Mouse (Mus musculus): ENCODE data around the gene Ccndbp1. TPM values are rescaled to one million over a fixed set of nuclear protein-coding genes. Genes with fewer than 3 reads are reported as not detected.
"Not testable (repeated sequence)": the region's sequence is repeated elsewhere in the genome, so short reads cannot be mapped to it uniquely, and the experiment has no call there.

The Ccndbp1 gene
- total RNA-seq, 2 experiments from 2014 or later, result 63.0 to 64.6 TPM

- not testable (repeated sequence) for DNase-seq (ENCODE audit: low spot score in 2 of 2)
Observed at GRCm38 (mm10) chr2:120996607-120997006, 11.6 kb upstream of the Ccndbp1 start.

GRCm38 (mm10) chr2:120998863-120999262 is 9.3 kb upstream of the Ccndbp1 start:
- DNase-seq (ENCODE audit: low spot score in 2 of 2), result no peak

- DNase-seq (ENCODE audit: low spot score in 2 of 2), result no peak
Observed at GRCm38 (mm10) chr2:121003586-121003985, 4.6 kb upstream of the Ccndbp1 start.

- DNase-seq (ENCODE audit: low spot score in 2 of 2), result no peak
Observed at GRCm38 (mm10) chr2:121004018-121004811, 4.0 kb upstream of the Ccndbp1 start.

- no peak for DNase-seq (ENCODE audit: low spot score in 2 of 2)
Observed at GRCm38 (mm10) chr2:121006986-121007385, 1.2 kb upstream of the Ccndbp1 start.

GRCm38 (mm10) chr2:121008664-121009007 is 433 bp downstream of the Ccndbp1 start:
- DNase-seq (ENCODE audit: low spot score in 2 of 2), result no peak

- no peak for DNase-seq (ENCODE audit: low spot score in 2 of 2)
Observed at GRCm38 (mm10) chr2:121009071-121009677, 971 bp downstream of the Ccndbp1 start.

- DNase-seq (ENCODE audit: low spot score in 2 of 2), result no peak
Observed at GRCm38 (mm10) chr2:121012676-121013075, 4.5 kb downstream of the Ccndbp1 start.

GRCm38 (mm10) chr2:121015507-121015906 is 7.3 kb downstream of the Ccndbp1 start:
- DNase-seq (ENCODE audit: low spot score in 2 of 2), result no peak

GRCm38 (mm10) chr2:121016226-121016625 is 8.0 kb downstream of the Ccndbp1 start:
- no peak for DNase-seq (ENCODE audit: low spot score in 2 of 2)

- DNase-seq (ENCODE audit: low spot score in 2 of 2), result no peak
Observed at GRCm38 (mm10) chr2:121017151-121017550, 8.9 kb downstream of the Ccndbp1 start.

GRCm38 (mm10) chr2:121022918-121023317 is 14.7 kb downstream of the Ccndbp1 start:
- DNase-seq (ENCODE audit: low spot score in 2 of 2), result no peak

- DNase-seq (ENCODE audit: low spot score in 2 of 2), result no peak
Observed at GRCm38 (mm10) chr2:121036733-121037341, 28.6 kb downstream of the Ccndbp1 start, which contains the start of gene Epb42. Gene Epb42 (minus strand): TSS chr2:121037072.

GRCm38 (mm10) chr2:121038851-121039250 is 30.6 kb downstream of the Ccndbp1 start:
- DNase-seq (ENCODE audit: low spot score in 2 of 2), result not testable (repeated sequence)

- no peak for DNase-seq (ENCODE audit: low spot score in 2 of 2)
Observed at GRCm38 (mm10) chr2:121039382-121039781, 31.2 kb downstream of the Ccndbp1 start.

GRCm38 (mm10) chr2:121041098-121041497 is 32.9 kb downstream of the Ccndbp1 start:
- peak; percentile 17 to 25 for DNase-seq (ENCODE audit: low spot score in 2 of 2)

- no peak for DNase-seq (ENCODE audit: low spot score in 2 of 2)
Observed at GRCm38 (mm10) chr2:121045653-121046052, 37.5 kb downstream of the Ccndbp1 start.

GRCm38 (mm10) chr2:121052176-121052575 is 44.0 kb downstream of the Ccndbp1 start:
- DNase-seq (ENCODE audit: low spot score in 2 of 2), result no peak

GRCm38 (mm10) chr2:121054060-121054459 is 45.9 kb downstream of the Ccndbp1 start:
- no peak for DNase-seq (ENCODE audit: low spot score in 2 of 2)

GRCm38 (mm10) chr2:121055915-121056314 is 47.7 kb downstream of the Ccndbp1 start:
- DNase-seq (ENCODE audit: low spot score in 2 of 2), result no peak

GRCm38 (mm10) chr2:121057997-121058396 is 49.8 kb downstream of the Ccndbp1 start:
- DNase-seq (ENCODE audit: low spot score in 2 of 2), result no peak

- DNase-seq (ENCODE audit: low spot score in 2 of 2), result no peak
Observed at GRCm38 (mm10) chr2:121061315-121061714, 53.1 kb downstream of the Ccndbp1 start.
